Mouse (Mus musculus) lung, postnatal 10 days (tissue): ENCODE results near the gene Zc3h12b.

Experiments
- DNase-seq: peaks from one replicate; pipeline ENCODE4 v3.0.0; 2021

The Zc3h12b gene

DNA sequence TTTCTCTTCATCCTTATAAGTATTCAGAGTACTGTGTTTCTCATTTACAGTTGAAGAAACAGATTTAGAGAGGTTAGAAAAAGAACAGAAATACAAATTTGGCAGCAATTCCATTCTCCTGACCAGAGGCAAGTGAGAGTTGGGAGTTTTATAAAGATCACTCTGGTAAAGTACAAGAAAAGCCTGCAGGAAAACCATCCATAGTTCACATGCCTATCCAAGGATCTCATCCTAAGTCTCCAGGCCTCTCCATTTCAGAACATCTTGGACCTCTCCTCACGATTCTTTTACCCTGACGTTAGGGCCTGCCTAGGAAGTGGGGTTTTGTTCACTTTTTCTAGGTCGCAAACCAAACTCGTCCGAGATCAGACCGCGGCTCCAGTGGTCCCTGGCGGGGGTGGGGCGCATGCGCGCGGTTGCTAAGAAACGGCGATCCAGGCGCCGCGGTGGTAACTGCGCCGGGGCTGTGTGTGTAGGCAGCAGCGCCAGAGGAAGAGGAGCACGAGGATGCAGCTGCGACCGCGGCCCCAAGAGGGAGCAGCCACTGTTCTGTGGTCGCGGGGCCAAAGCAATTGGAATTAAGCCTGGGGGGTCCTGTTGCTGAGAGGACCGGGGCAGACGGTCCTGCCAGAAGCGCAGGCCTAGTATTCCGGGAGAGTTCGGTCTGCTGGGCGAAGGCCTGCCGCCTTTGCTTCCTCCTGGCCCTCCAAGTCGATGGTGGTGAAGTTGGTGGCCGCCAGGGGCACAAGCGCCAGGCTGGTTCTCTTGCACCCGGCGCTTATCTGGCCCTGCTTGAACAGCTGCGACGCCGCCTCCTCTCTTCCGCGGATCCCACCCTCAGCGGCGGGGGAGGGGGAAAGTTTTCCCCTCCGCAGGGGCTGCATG lies at the start of gene Zc3h12b:
Zc3h12b (plus strand) TSS at position 452 of the 885 bp plus-strand sequence.
- peak; percentile 71 for DNase-seq

DNA sequence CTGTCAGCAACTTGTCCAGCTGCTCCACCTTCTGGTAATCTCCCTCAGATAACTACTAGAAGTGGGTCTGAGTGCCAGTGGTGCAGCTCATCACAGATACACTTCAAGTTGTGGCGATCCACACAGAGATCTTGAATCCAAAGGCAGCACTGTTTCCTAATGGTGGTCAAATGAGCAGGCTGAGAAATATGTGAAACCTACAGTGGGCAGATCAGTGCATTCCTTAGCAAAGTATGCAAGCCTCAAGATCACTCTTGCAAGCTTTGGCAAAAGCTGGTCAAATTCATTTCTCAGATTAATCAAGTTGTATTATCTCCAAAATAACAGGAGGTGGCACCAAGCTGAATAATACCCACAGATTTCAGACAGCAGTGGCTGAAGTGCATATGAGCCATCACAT lies 29.3 kb upstream of the Zc3h12b start:
- DNase-seq = no peak

DNA sequence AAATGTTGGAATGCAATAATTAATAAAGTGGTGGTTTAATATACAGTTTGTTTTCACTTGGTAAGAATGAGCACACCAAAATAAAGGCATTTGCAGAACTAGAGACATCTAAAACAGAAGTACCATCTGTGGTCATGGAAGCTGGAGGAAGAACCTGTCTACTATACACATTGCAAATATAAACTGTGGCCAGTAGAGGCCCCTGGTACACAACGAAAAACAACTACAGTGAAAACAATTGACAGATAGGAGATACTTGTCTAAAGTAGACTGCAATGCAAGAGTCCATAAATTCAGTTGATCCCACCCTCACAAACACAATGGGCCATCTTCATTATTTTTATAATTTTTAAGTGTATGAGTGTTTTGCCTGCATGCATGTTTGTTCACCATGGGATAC lies 24.4 kb upstream of the Zc3h12b start:
- peak; percentile 9 for DNase-seq

DNA sequence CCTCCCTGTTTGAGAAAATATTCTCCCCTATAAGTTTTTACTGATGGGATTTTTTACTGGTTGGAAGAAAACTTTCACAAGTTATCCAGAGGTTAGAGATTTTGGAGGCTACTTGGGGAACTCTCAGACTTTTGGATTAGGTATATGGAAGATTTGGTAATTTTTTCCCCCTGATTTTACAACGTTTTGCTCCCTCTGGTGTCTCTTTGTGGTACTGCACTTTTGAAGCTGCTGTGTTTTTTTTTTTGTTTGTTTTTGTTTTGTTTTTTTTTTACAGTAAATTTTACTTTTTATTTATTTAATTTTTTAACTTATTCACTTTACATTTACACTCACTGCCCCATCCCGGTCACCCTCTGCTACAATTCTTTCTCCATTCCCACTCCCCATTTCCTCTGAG lies 26.8 kb downstream of the Zc3h12b start:
- peak; percentile 11 for DNase-seq

DNA sequence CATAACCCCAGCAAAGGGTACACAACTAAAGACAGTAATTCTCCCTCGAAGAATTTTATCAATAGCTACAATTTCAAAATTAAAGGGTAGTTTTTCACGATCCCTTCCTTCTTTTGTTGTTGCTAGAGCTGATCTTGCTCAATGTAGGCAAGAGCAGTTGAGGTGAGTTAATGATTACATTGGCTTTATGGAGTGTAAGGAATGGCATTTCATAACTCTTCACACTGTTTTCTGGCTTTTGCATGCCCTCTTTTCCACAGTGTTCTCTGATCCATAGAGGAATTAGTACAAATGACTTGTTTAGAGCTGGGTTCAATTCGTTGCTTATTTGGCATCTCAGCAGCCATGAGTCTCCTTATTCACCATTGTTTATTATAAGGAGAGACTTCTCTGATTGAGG lies 84.4 kb downstream of the Zc3h12b start:
- no peak for DNase-seq

DNA sequence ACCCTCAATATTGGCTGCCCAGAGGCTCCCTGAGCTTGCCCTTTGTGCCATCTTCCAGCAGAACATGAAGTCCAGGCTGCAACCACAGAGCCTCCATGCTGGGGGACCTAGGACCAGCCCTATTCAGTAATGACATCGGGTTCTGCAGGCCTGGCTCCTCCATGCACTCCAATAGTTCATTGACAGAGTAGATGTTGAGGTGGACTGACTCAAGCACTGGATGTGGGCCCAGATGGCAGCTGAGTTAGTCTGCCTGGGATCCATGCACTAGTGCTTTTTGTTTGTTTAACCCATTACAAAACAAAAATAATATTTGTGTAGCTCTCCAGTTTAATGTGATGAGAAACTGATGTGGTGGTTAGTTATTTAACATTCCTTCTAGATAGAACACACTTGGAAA lies 90.3 kb downstream of the Zc3h12b start:
- DNase-seq = no peak

DNA sequence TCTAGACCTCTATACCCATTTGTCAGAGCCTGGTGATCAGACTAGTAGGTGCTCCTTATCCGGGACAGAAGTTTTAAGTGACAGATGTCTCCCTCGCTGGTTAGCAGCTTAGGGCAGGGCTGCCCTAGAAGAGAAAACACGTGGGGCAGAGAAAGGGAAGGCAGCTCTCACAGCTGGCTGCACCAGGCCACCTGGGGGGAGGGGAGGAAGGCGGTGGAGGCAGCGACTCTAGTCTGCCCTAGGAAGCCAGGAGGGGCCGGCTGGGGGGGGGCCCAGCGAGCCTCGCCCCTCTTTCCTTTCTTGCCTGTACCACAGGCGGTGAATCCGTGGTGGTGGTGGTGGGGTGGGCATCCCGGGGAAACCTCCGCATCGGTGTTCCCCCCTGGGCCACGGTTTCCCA lies 141.3 kb downstream of the Zc3h12b start:
- no peak for DNase-seq

DNA sequence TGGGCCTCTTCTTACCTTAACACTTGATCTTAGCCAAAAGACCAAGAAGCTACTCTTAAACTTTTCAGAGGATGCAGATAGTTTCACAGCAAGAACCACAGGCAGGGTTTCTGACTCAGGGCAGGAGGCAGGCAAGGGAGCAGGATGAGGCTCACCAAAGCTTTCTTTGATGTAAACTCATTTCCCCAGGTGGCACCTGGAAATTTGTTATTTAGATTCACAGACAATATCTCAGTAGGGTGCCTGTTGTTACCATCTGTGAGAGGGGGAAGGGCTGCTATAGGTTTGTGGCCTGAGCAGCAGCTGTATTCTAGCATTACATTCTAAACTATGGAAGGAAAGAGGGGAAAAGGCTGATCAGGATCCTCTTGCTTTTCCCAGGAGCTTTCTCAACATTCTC lies 169.6 kb downstream of the Zc3h12b start:
- no peak for DNase-seq

DNA sequence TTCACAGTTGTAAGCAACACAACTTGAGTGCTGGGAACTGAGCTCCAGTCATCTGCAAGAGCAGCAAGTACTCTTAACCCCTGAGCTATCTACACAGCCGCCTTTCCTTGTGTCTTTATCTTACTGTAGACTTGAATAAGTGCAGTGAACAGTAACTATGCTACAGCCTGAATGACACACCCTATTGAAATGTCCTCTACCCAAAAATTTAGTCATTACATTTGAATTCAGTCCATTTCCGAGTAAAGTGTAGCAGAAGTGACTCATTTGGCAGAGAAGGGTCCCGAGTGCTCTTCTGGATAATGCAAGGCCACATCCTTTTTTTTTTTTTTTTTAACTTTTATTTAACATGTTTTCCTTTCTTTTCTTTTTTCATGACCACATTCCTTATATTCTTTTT lies 191.2 kb downstream of the Zc3h12b start:
- DNase-seq = no peak

DNA sequence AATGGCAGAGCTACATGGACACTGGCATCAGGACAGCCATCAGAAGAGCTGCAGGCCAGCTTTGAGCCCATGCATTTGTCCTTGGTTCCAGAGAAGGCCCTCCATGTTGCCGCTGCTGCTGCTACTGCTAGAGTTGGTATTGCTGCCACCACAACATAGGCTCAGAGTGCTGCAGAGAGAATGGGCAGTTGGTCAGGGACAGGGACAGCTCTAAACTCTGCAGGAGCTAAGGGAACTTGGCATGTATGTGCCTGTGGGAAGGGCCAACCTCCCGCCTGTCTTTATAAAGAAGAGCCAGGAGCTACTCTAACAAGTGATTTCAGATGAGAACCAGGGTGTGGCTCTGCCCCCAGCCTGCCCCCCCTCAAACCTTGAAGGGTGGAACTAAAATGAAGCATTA lies 224.0 kb downstream of the Zc3h12b start:
- DNase-seq = no peak

DNA sequence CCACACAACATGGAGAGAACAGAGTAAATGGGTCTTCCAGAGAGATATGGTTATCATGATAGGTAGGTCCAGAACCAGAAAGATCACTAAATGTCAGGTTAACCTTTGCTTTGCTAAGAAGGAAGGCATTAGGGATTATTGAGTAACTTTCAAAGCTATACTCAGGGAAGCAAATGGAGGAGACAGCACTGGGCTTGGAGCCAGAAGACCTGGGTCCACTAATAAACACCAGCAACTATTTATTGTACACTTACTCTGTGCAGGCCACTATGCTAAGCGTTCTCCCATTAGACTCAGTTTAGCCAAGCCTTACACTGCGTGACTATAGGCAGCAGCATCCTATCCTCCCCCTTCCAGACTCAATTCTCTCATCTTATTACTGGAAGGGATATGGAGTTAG lies 234.0 kb downstream of the Zc3h12b start:
- DNase-seq = no peak

DNA sequence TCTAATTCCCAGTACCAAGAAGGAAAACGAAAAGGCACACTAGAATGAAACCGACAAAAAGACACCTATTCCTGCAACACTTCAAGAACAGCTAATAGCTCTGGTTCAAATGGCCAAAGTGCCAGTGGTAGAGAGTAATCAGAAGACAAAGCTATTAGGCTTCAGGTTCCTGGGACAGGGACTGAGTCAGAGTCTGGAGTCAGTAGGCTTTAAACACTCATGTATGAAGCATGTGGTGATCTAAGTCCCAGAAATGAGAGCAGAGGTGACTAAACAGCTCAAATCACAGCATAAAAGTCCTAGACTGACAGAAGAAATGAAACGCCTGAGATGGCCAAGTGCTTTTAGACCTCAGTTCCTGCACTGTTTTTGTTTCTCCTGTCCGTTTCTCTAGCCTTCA lies 236.7 kb downstream of the Zc3h12b start:
- no peak for DNase-seq

DNA sequence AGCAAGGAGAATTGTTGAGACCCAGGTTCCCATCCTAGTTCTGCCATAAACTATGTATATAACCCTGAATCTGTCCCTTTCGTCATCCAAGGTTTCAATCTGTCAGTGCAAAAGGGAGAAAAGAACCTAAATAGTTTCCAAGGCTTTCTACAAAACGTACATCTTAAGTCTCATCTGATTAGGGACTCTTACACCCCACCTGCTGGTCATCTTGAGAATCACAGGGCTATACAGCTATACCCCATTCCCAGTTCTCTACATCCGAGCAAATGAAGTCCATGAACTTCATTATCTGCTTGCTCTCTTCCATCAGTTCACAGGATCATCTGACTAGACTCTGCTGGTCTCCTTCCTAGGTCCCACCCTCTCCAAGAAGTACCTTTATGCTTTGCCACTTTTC lies 239.3 kb downstream of the Zc3h12b start:
- peak; percentile 39 for DNase-seq

DNA sequence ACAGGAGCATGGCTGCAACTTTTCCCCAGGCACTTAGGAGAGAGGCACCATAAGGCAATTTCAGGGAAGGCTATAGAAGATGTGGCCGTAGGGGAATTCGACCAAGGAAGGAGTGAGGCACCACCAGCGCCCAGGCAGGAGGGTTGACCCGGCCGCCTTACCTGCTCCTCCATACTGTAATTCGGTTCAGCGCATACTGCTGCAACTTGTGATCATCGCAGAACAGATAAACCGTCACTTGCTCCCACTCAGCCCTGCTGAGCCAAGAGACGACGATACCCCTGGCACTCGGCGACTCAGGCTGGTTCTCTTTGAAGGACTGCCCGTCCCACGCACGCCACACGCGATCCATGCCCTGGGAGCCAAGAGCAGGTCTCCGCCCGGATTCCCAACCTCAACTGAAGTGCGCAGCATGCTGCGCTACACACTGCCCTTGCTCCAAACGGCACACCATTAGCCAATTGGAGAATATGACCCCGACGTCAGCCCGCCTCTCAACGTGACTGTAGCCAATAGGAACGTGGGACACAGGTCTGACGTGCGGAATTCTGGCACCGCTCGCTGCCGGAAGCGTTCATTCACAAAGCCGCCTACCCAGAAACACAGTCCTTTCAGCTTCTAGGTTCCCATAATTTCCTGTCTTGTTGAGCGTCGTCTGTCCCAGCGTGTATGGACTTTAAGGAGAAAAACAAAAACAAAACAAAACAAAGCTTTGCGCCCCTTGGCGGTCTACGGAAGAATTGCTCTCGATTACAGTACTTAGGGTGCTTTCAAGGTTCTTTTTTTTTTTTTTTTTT lies 245.2 kb downstream of the Zc3h12b start, which contains the start of gene Las1l:
Las1l (minus strand) TSS at position 466 of the 797 bp plus-strand sequence.
- DNase-seq = peak; percentile 94

DNA sequence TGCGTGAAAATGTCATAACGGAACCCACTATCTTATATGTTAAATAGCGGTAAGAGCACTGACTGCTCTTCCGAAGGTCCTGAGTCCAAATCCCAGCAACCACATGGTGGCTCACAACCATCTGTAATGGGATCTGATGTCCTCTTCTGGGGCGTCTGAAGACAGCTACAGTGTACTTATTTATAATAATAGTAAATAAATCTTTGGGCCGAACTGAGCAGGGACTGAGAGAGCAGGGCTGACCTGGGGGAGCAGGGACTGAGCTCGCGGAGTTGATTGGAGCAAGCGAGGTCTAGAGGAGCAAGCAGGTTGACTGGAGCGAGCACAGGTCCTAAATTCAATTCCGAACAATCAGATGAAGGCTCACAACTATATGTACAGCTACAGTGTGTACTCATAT lies 246.0 kb downstream of the Zc3h12b start:
- DNase-seq = peak; percentile 1

DNA sequence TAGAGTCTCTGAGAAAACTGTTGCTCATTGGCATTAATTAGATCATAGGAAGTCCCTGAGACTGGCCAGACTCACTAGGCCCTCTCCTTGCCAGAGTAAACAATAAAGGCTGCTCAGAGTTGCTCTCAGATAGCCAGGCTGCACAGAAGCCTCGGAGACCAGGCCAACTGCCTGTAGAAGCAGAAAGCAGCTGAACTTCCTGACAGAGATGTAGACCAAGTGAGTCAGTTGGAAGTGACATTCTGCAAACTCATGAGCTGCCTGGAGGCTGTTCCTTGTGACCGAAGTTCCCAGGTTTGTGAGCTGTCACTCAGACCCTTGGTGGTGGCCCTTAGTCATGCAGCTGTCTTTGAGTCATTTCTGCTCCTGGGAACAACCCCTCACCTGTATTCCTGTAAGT lies 251.9 kb downstream of the Zc3h12b start:
- no peak for DNase-seq

DNA sequence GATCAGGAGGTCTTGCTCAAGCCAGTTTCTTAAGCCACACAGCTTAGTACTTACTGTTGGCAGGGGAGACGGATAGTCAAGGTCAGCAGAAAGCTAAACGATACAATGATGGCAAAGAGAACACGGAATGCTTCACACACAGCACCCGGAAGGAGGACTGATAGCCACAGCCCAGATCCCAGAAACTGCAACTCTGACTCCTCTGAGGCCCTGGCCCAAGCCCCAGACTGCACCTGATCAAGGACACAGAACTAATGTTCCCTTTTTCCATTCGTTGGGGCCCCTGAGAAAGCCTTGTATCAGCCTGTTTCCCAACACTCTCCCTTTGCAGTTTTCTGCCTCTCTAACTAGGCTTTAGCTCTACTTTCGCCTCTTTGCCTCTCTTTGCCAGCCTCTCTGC lies 253.6 kb downstream of the Zc3h12b start:
- DNase-seq = no peak

DNA sequence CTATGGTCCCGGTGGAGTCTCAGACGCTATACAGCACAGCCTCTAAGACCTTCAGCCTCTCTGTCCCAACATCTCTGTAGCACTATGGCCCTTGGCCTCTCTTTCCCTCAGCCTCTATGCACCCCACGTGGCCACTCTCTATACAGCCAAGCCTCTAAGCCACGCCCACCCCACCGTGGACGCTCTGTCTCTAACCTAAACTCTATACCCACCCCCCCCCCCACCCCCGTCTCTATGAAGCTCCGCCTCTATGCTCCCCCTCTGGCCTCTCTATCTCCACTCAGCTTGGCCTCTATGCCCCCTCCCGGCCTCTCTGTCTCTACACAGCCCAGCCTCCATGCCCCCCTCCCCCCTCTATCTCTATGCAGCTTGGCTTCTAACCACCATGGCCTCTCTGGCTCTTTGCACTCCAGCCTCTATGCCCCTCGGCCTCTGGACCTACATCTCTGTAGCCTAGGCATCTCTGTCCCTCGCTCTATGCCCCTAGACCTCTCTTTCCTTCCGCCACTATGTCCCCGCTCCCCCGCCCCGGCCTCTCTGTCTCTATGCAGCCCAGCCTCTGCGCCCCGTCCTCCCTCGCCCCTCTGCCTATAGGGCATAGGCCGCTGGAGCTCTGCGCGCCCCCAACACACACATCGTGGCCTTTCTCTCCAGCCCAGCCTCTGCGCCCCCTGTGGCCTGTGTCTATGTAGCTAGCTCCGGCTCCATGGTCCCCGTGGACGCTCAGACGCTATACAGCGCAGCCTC lies 256.5 kb downstream of the Zc3h12b start:
- DNase-seq = peak; percentile 58

DNA sequence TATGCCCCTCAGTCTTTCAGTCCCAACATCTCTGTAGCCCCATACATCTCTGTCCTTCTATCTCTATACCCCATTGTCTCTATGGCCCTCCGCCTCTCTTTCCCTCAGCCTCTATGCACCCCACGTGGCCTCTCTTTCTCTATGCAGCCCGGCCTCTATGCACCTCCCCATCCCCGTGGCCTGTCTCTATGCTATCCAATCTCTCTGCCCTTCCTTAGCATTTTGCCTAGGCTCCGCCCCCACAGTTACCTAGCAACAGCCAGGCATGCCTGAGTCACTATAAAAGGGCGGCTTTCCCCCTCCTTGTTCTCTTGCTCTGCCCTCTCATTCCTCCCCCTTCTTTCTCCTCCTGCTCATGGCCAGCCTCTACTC lies 257.1 kb downstream of the Zc3h12b start:
- DNase-seq = peak; percentile 91

DNA sequence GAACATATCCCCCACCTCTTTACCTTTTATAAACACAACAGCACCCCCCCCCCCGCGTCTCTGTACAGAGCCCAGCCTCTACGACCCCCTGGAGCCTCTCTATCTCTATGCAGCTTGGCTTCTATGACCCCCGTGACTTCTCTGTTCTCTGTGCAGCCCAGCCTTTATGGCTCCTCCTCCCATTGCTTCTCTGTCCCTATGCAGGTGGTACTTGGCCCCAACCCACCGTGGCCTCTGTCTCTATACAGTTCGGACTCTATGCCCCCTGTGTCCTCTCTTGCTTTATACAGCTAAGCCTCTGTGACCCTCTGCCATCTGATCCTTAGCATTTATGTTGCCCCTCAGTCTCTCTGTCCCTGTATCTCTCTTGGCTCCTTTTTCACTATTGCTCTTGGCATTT lies 257.6 kb downstream of the Zc3h12b start:
- DNase-seq = no peak

DNA sequence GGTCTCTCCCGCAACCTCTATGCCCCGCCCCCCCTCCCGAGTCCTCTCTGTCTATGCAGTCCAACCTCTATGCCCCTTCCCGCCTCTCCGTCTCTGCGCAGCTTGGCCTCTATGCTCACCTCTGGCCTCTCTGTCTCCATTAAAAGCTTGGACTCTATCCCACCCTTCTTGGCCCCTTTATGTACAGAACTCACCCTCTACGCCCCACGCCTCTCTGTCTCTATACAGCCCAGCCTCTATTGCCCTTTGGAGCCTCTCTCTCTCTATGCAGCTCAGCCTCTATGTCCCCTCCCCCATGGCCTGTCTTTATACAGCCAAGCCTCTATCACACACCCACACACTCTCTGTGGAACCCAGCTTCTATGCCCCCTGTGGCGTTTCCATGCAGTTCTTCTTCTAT lies 258.5 kb downstream of the Zc3h12b start:
- no peak for DNase-seq
